Mouse (Mus musculus): ENCODE results near the gene Slc7a14. TPM values are rescaled to one million over a fixed set of nuclear protein-coding genes. Genes with fewer than 3 reads are reported as not detected.
A peak's percentile ranks its signal among the peaks of the same experiment; 100 is the strongest.

Gene Slc7a14
- polyA plus RNA-seq, 1 experiment from 2014 or later, result 0.54 TPM

- peaks cover 32% of the 10 kb centered on the region; the same call in 1 of the 2 replicates for H3K27me3 ChIP-seq (replicated peaks)
- H3K9me3 ChIP-seq (replicated peaks), result no peaks in the 10 kb centered on the region
- H3K4me1 ChIP-seq (replicated peaks), result 0 out of 2 replicates have a peak, but pooled peaks cover 3% of the 10 kb centered on the region
- ATAC-seq (ENCODE audit: insufficient number of reproducible peaks, low FRiP score), result no peak
- H3K27ac ChIP-seq (ENCODE audit: poor library complexity, severe bottlenecking), result no peak overlapping the region
- 12% methylated on average over 6 of the region's 6 CpGs for WGBS
- H3K4me3 ChIP-seq, result no peak overlapping the region
- H3K4me2 ChIP-seq, result peak overlapping the region; percentile 53
- H3K9ac ChIP-seq, result no peak overlapping the region
- no peaks in the 10 kb centered on the region for H3K36me3 ChIP-seq
Observed at GRCm38 (mm10) chr3:31208458-31208994, 101.7 kb downstream of the Slc7a14 start.

GRCm38 (mm10) chr3:31208046-31208445 is 102.1 kb downstream of the Slc7a14 start:
- H3K4me2 ChIP-seq, result no peak overlapping the region
- 51% methylated on average over 4 of the region's 4 CpGs for WGBS
- no peak overlapping the region for H3K9ac ChIP-seq
- H3K27me3 ChIP-seq (replicated peaks), result peaks cover 28% of the 10 kb centered on the region; the same call in 1 of the 2 replicates
- no peak overlapping the region for H3K4me3 ChIP-seq
- H3K27ac ChIP-seq (ENCODE audit: poor library complexity, severe bottlenecking), result no peak overlapping the region
- 0 out of 2 replicates have a peak, but pooled peaks cover 3% of the 10 kb centered on the region for H3K4me1 ChIP-seq (replicated peaks)
- no peak for ATAC-seq (ENCODE audit: insufficient number of reproducible peaks, low FRiP score)
- H3K36me3 ChIP-seq, result no peaks in the 10 kb centered on the region
- H3K9me3 ChIP-seq (replicated peaks), result no peaks in the 10 kb centered on the region

GRCm38 (mm10) chr3:31205167-31205566 is 105.0 kb downstream of the Slc7a14 start:
- no peaks in the 10 kb centered on the region for H3K9me3 ChIP-seq (replicated peaks)
- H3K27ac ChIP-seq (ENCODE audit: poor library complexity, severe bottlenecking), result no peak overlapping the region
- no peak overlapping the region for H3K9ac ChIP-seq
- 0 out of 2 replicates have a peak, but pooled peaks cover 3% of the 10 kb centered on the region for H3K4me1 ChIP-seq (replicated peaks)
- no peak overlapping the region for H3K4me2 ChIP-seq
- ATAC-seq (ENCODE audit: insufficient number of reproducible peaks, low FRiP score), result no peak
- H3K36me3 ChIP-seq, result no peaks in the 10 kb centered on the region
- peaks cover 8% of the 10 kb centered on the region; the same call in 1 of the 2 replicates for H3K27me3 ChIP-seq (replicated peaks)
- WGBS, result 72% methylated on average over 3 of the region's 3 CpGs
- no peak overlapping the region for H3K4me3 ChIP-seq

GRCm38 (mm10) chr3:31203947-31204346 is 106.2 kb downstream of the Slc7a14 start:
- no peak overlapping the region for H3K9ac ChIP-seq
- no peaks in the 10 kb centered on the region for H3K36me3 ChIP-seq
- no peak overlapping the region for H3K4me3 ChIP-seq
- no peak overlapping the region for H3K27ac ChIP-seq (ENCODE audit: poor library complexity, severe bottlenecking)
- H3K4me1 ChIP-seq (replicated peaks), result 0 out of 2 replicates have a peak, but pooled peaks cover 3% of the 10 kb centered on the region
- H3K9me3 ChIP-seq (replicated peaks), result no peaks in the 10 kb centered on the region
- peaks cover 4% of the 10 kb centered on the region; the same call in 1 of the 2 replicates for H3K27me3 ChIP-seq (replicated peaks)
- no peak overlapping the region for H3K4me2 ChIP-seq
- WGBS, result 88% methylated on average over 11 of the region's 11 CpGs
- ATAC-seq (ENCODE audit: insufficient number of reproducible peaks, low FRiP score), result no peak

DNA sequence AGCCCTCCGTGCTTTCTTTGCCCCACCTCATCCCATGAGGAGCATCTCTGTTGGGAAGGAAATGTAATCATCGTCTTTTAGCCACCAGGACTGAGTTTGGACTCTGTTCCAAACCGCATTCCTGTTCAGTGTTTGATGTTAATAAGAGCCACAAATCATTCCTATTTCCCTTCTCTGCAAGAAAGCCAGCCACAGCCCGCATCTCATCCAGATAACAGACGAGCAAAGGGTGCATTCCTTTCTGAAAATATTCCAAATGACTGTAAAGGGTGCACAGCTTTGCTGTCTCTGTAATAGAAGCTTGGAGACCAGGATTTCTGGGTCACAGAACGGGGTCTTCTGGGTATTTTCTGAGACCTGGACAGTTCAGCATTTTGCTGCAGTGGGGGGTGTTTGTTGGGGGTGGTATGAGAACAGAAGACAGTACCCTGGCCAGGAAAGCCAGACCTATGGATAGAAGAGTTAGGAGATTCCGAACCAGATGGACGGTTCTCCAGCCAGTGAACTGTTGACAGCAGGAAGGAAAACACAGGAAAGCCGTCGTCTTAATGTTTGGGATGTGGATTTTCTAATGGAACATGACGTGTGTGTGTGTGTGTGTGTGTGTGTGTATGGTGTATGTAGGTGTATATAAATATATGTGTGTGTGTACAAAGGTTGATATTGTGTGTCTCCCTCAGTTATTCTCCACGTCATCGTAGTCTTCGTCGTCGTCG is 110.9 kb downstream of the Slc7a14 start:
- WGBS, result 65% methylated on average over 17 of the region's 17 CpGs
- Histone ChIP-seq H3K27me3 (replicated peaks) (no peaks in the 10 kb centered on the region), H3K4me3 (no peak overlapping the region), H3K9ac (no peak overlapping the region), H3K9me3 (replicated peaks) (no peaks in the 10 kb centered on the region), H3K36me3 (no peaks in the 10 kb centered on the region), H3K27ac (ENCODE audit: poor library complexity, severe bottlenecking) (no peak overlapping the region), H3K4me1 (replicated peaks) (no peaks in the 10 kb centered on the region), H3K4me2 (no peak overlapping the region)
- ATAC-seq (ENCODE audit: insufficient number of reproducible peaks, low FRiP score), result no peak

DNA sequence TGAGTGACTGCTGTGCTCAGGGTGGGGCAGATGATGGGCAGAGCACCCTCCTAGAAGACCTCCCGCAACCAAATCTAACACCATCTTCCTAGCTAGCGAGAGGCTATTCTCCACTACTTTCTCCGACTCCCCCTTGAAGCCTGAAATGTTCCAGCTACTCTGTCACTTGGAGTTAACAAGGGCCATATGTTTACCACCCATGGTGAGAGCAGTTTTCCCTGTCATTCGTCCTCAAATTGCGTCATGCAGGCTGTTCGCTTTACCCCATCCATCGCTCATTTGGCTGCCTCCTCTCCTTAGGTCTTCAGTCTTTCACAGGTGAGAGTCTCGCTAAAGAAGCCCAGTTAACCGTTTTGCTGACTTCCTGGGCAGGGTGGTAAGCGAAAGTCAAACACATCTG is 118.8 kb downstream of the Slc7a14 start:
- H3K9ac ChIP-seq, result no peak overlapping the region
- H3K4me1 ChIP-seq (replicated peaks), result no peaks in the 10 kb centered on the region
- peaks cover 11% of the 10 kb centered on the region; the same call in 1 of the 2 replicates for H3K9me3 ChIP-seq (replicated peaks)
- H3K4me2 ChIP-seq, result no peak overlapping the region
- H3K27ac ChIP-seq (ENCODE audit: poor library complexity, severe bottlenecking), result no peak overlapping the region
- no peak for ATAC-seq (ENCODE audit: insufficient number of reproducible peaks, low FRiP score)
- H3K27me3 ChIP-seq (replicated peaks), result no peaks in the 10 kb centered on the region
- no peaks in the 10 kb centered on the region for H3K36me3 ChIP-seq
- WGBS, result 67% methylated on average over 10 of the region's 10 CpGs
- no peak overlapping the region for H3K4me3 ChIP-seq

DNA sequence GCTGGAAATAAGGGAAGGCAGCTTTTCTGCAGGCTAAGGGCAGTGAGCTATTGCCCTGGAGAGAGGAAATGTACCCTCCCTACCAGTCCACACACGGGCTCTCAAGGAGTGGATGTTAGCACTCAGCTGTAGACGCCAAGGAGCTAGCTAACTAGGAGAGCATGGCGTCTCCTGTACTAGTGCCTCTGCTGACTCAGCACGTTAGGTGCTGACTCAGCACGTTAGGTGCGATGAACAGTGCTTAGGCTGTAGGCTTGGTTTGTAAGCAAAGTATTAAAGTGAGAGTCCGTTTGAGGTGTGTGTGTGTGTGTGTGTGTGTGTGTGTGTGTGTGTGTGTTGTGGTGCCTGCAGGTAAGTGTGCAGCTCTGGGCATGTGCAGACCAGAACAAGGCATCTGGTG is 119.8 kb downstream of the Slc7a14 start:
- no peaks in the 10 kb centered on the region for H3K4me1 ChIP-seq (replicated peaks)
- H3K27ac ChIP-seq (ENCODE audit: poor library complexity, severe bottlenecking), result no peak overlapping the region
- H3K4me3 ChIP-seq, result no peak overlapping the region
- H3K27me3 ChIP-seq (replicated peaks), result no peaks in the 10 kb centered on the region
- no peak overlapping the region for H3K9ac ChIP-seq
- H3K9me3 ChIP-seq (replicated peaks), result peaks cover 11% of the 10 kb centered on the region; the same call in 1 of the 2 replicates
- WGBS, result 79% methylated on average over 7 of the region's 7 CpGs
- ATAC-seq (ENCODE audit: insufficient number of reproducible peaks, low FRiP score), result no peak
- H3K4me2 ChIP-seq, result no peak overlapping the region
- no peaks in the 10 kb centered on the region for H3K36me3 ChIP-seq

- Histone ChIP-seq H3K27me3 (replicated peaks) (no peaks in the 10 kb centered on the region), H3K9ac (no peak overlapping the region), H3K4me3 (no peak overlapping the region), H3K27ac (ENCODE audit: poor library complexity, severe bottlenecking) (no peak overlapping the region), H3K4me2 (no peak overlapping the region), H3K9me3 (replicated peaks) (no peaks in the 10 kb centered on the region), H3K4me1 (replicated peaks) (no peaks in the 10 kb centered on the region), H3K36me3 (no peaks in the 10 kb centered on the region)
- 71% methylated on average over 12 of the region's 12 CpGs for WGBS
- no peak for ATAC-seq (ENCODE audit: insufficient number of reproducible peaks, low FRiP score)
Observed at GRCm38 (mm10) chr3:31166365-31166871, 143.8 kb downstream of the Slc7a14 start.

GRCm38 (mm10) chr3:31165803-31166202 is 144.4 kb downstream of the Slc7a14 start:
- no peaks in the 10 kb centered on the region for H3K4me1 ChIP-seq (replicated peaks)
- H3K9me3 ChIP-seq (replicated peaks), result no peaks in the 10 kb centered on the region
- no peak overlapping the region for H3K27ac ChIP-seq (ENCODE audit: poor library complexity, severe bottlenecking)
- no peak for ATAC-seq (ENCODE audit: insufficient number of reproducible peaks, low FRiP score)
- no peaks in the 10 kb centered on the region for H3K36me3 ChIP-seq
- H3K9ac ChIP-seq, result no peak overlapping the region
- no peaks in the 10 kb centered on the region for H3K27me3 ChIP-seq (replicated peaks)
- no peak overlapping the region for H3K4me3 ChIP-seq
- no peak overlapping the region for H3K4me2 ChIP-seq
- WGBS, result 68% methylated on average over 3 of the region's 3 CpGs

DNA sequence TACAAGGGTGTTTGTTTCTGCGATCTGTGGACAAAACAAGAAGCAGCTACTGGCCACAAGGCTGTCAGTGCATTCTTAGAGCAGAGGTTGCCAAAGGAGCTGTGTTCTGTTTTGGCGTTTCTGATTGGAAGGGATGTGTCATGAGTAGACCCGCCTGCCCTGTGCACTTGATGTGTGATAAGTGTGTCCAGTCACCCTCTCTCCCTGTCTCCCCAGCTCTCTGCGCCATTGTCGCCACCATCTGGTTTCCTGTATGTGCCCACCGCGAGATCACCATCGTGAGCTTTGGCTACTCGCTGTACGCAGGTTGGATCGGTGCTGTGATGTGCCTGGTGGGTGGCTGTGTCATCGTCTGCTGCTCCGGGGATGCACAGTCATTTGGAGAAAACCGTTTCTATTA is 147.3 kb downstream of the Slc7a14 start:
- Histone ChIP-seq H3K9ac (no peak overlapping the region), H3K4me1 (replicated peaks) (no peaks in the 10 kb centered on the region), H3K4me2 (no peak overlapping the region), H3K9me3 (replicated peaks) (no peaks in the 10 kb centered on the region), H3K4me3 (no peak overlapping the region), H3K27ac (ENCODE audit: poor library complexity, severe bottlenecking) (no peak overlapping the region), H3K27me3 (replicated peaks) (no peaks in the 10 kb centered on the region), H3K36me3 (no peaks in the 10 kb centered on the region)
- 87% methylated on average over 14 of the region's 14 CpGs for WGBS
- no peak for ATAC-seq (ENCODE audit: insufficient number of reproducible peaks, low FRiP score)

DNA sequence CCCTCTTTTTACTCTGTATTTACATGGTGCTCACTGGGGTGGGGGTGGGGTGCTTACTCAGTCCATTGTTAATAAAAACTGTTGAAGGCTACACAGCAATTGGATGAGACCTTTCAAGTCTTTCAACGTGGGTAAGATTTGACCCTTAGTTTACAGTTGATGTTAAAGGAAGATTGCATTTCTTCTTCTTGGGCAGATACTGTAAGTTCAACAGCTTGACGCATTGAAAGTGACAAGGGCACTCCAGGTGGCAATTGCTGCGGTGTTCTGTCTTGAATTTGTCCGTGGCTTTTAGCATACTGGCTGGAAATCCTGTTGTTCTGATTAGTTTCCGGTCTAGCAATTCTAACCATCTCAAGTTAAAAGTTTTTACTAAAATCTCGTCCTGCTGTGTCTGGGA is 148.8 kb downstream of the Slc7a14 start:
- H3K9me3 ChIP-seq (replicated peaks), result no peaks in the 10 kb centered on the region
- no peak for ATAC-seq (ENCODE audit: insufficient number of reproducible peaks, low FRiP score)
- WGBS, result 51% methylated on average over 6 of the region's 6 CpGs

More for the DNA sequence above, 148.8 kb downstream of the Slc7a14 start:
- Histone ChIP-seq H3K27me3 (replicated peaks) (no peaks in the 10 kb centered on the region), H3K4me2 (no peak overlapping the region), H3K36me3 (no peaks in the 10 kb centered on the region), H3K4me1 (replicated peaks) (no peaks in the 10 kb centered on the region), H3K9ac (no peak overlapping the region), H3K27ac (ENCODE audit: poor library complexity, severe bottlenecking) (no peak overlapping the region), H3K4me3 (no peak overlapping the region)
